Mouse (Mus musculus) liver, embryonic 16.5 days (tissue): ENCODE data around the gene Tbc1d2b. TPM values are rescaled to one million over a fixed set of nuclear protein-coding genes. Genes with fewer than 3 reads are reported as not detected.

ENCODE experiments used
- polyA plus RNA-seq: library from polyadenylated mRNA; unstranded; fragments of >200 nt; fragmentation: Nextera tagmentation; extraction: Ambion mirVana; gene quantifications from 2 replicates; pipeline ENCODE4 v1.2.1, GENCODE M21; 2015

The Tbc1d2b gene
- polyA plus RNA-seq, 1 experiment from 2014 or later: 8.3 TPM

Other genes starting within 250 kb of the Tbc1d2b start
- gene Ctsh, start 216.7 kb downstream of the Tbc1d2b start, polyA plus RNA-seq: 153 and 170 TPM in 2 replicates
- 103 and 110 TPM in 2 replicates for gene Morf4l1, start 156.0 kb downstream of the Tbc1d2b start, polyA plus RNA-seq
- gene Adamts7, start 107.7 kb downstream of the Tbc1d2b start, polyA plus RNA-seq: 0.89 and 0.90 TPM in 2 replicates